Mouse (Mus musculus) embryo, embryonic 10 days (tissue): Measurements from ENCODE around the gene Rfx4.

Experiments
- DNase-seq: peaks from one replicate; pipeline ENCODE4 v3.0.0-alpha.2; 2015; ENCODE audit warnings: low spot score

Rfx4 gene

GRCm38 (mm10) chr10:84755786-84756203, at the start of gene Rfx4:
Rfx4 (plus strand) TSS chr10:84756062.
- DNase-seq = peak; percentile 86

- no peak for DNase-seq
These were observed 49.3 kb upstream of the Rfx4 start for GRCm38 (mm10) chr10:84706543-84706942.

GRCm38 (mm10) chr10:84707226-84707625, 48.6 kb upstream of the Rfx4 start:
- no peak for DNase-seq

- no peak for DNase-seq
These were observed 47.9 kb upstream of the Rfx4 start for GRCm38 (mm10) chr10:84707752-84708530.

- peak; percentile 55 for DNase-seq
These were observed 45.7 kb upstream of the Rfx4 start for GRCm38 (mm10) chr10:84710192-84710591.

GRCm38 (mm10) chr10:84710827-84711226, 45.0 kb upstream of the Rfx4 start:
- peak; percentile 87 for DNase-seq

GRCm38 (mm10) chr10:84711479-84711878, 44.4 kb upstream of the Rfx4 start:
- peak; percentile 40 for DNase-seq

GRCm38 (mm10) chr10:84711940-84712339, 43.9 kb upstream of the Rfx4 start:
- DNase-seq = no peak

GRCm38 (mm10) chr10:84712532-84712931, 43.3 kb upstream of the Rfx4 start:
- no peak for DNase-seq

- DNase-seq = no peak
These were observed 42.8 kb upstream of the Rfx4 start for GRCm38 (mm10) chr10:84713043-84713442.

GRCm38 (mm10) chr10:84715639-84716038, 40.2 kb upstream of the Rfx4 start:
- no peak for DNase-seq

- no peak for DNase-seq
These were observed 39.3 kb upstream of the Rfx4 start for GRCm38 (mm10) chr10:84716581-84716980.

GRCm38 (mm10) chr10:84722711-84723110, 33.2 kb upstream of the Rfx4 start:
- DNase-seq = no peak

- no peak for DNase-seq
These were observed 28.9 kb upstream of the Rfx4 start for GRCm38 (mm10) chr10:84727005-84727404.

- no peak for DNase-seq
These were observed 28.1 kb upstream of the Rfx4 start for GRCm38 (mm10) chr10:84727760-84728159.

- DNase-seq = no peak
These were observed 25.8 kb upstream of the Rfx4 start for GRCm38 (mm10) chr10:84730078-84730477.

GRCm38 (mm10) chr10:84730956-84731355, 24.9 kb upstream of the Rfx4 start:
- no peak for DNase-seq

GRCm38 (mm10) chr10:84733511-84733910, 22.4 kb upstream of the Rfx4 start:
- no peak for DNase-seq

- DNase-seq = peak; percentile 85
These were observed 744 bp upstream of the Rfx4 start for GRCm38 (mm10) chr10:84754851-84755785.

GRCm38 (mm10) chr10:84756435-84757095, 703 bp downstream of the Rfx4 start:
- peak; percentile 71 for DNase-seq

GRCm38 (mm10) chr10:84757426-84758199, 1.8 kb downstream of the Rfx4 start:
- DNase-seq = peak; percentile 53

GRCm38 (mm10) chr10:84758200-84758468, 2.3 kb downstream of the Rfx4 start:
- peak; percentile 3 for DNase-seq
